13 mouse cellular contexts compared by ENCODE assay signal in genomic region chr1:162243651-162243990, GRCm38 (mm10).
DNase-seq lines count a peak whose midpoint lies in the region; ATAC-seq lines count a peak whose summit lies in the region.
"Had no signal": no experiment of that assay in that cellular context is flagged by ENCODE, and none has a peak within 500 bp of the region (broad histone marks: within the 10 kb centered on the region; RNA-seq: fewer than 3 reads in every experiment).

No protein-coding gene starts in this region.

- ATAC-seq in kidney, embryonic 14.5 days (ENCODE audit: low FRiP score, low TSS enrichment): peak; percentile 79
- no peak for ATAC-seq in neural tube, embryonic 11.5 days (ENCODE audit: insufficient read depth, low FRiP score, low TSS enrichment)
- ATAC-seq in embryonic facial prominence, embryonic 14.5 days (ENCODE audit: low read depth): no peak
- no peak for ATAC-seq in stomach, embryonic 16.5 days (ENCODE audit: insufficient read depth, low FRiP score)
- no peak for ATAC-seq in megakaryocyte, adult 5-6 weeks (ENCODE audit: poor library complexity, severe bottlenecking)
- ATAC-seq: CD4-positive, CD25-positive, alpha-beta regulatory T cell, adult 4 months had no signal

- DNase-seq in kidney, adult 18-20 months: no peak
- peak; percentile 21 for DNase-seq in neural tube, embryonic 11.5 days (ENCODE audit: low spot score)
- DNase-seq in neural tube, embryonic 10.5 days (ENCODE audit: extremely low spot score, low spot score): no peak
- no peak for DNase-seq in embryonic facial prominence, embryonic 14.5 days (ENCODE audit: low spot score)
- DNase-seq in right cerebral cortex, adult 2 months (ENCODE audit: low spot score in 2 of 2): no peak
- DNase-seq: adrenal gland, postnatal 25 days; cerebellum, adult 11 months; liver, embryonic 13.5 days had no signal

- H3K27ac ChIP-seq in kidney, embryonic 14.5 days (ENCODE audit: low read depth, low read length): peak overlapping the region; percentile 39; the same call in 1 of the 2 replicates
- H3K27ac ChIP-seq in neural tube, embryonic 11.5 days (ENCODE audit: low read depth, low read length): 0 out of 2 replicates have a peak overlapping the region, but pooled peaks have one; percentile 20
- H3K27ac ChIP-seq in embryonic facial prominence, embryonic 14.5 days (replicated peaks; ENCODE audit: low read depth, low read length): peak overlapping the region; percentile 69
- H3K27ac ChIP-seq in stomach, embryonic 16.5 days (ENCODE audit: low read length): peak overlapping the region; percentile 21; the same call in 1 of the 2 replicates
- H3K27ac ChIP-seq: liver, embryonic 13.5 days had no signal

- no peak overlapping the region for H3K4me2 ChIP-seq in kidney, embryonic 14.5 days (replicated peaks; ENCODE audit: low read depth, low read length)
- no peak overlapping the region for H3K4me2 ChIP-seq in neural tube, embryonic 11.5 days (ENCODE audit: low read depth)
- no peak overlapping the region for H3K4me2 ChIP-seq in embryonic facial prominence, embryonic 14.5 days (ENCODE audit: low read depth, low read length)
- H3K4me2 ChIP-seq in stomach, embryonic 16.5 days (ENCODE audit: low read depth, low read length): no peak overlapping the region
- H3K4me2 ChIP-seq: liver, embryonic 13.5 days; midbrain, embryonic 12.5 days had no signal

- no peak overlapping the region for H3K9ac ChIP-seq in kidney, embryonic 14.5 days (ENCODE audit: low read depth, low read length)
- H3K9ac ChIP-seq in neural tube, embryonic 11.5 days (ENCODE audit: low read length): no peak overlapping the region
- no peak overlapping the region for H3K9ac ChIP-seq in embryonic facial prominence, embryonic 14.5 days (ENCODE audit: low read depth, low read length)
- no peak overlapping the region for H3K9ac ChIP-seq in stomach, embryonic 16.5 days (ENCODE audit: low read length)
- H3K9ac ChIP-seq: liver, embryonic 13.5 days; midbrain, embryonic 12.5 days had no signal

- H3K9me3 ChIP-seq in kidney, embryonic 14.5 days (ENCODE audit: control insufficient read depth, low read length): no peaks in the 10 kb centered on the region
- no peaks in the 10 kb centered on the region for H3K9me3 ChIP-seq in neural tube, embryonic 11.5 days (ENCODE audit: control insufficient read depth, low read length)
- no peaks in the 10 kb centered on the region for H3K9me3 ChIP-seq in embryonic facial prominence, embryonic 14.5 days (ENCODE audit: control insufficient read depth, low read length)
- no peaks in the 10 kb centered on the region for H3K9me3 ChIP-seq in stomach, embryonic 16.5 days (replicated peaks; ENCODE audit: control insufficient read depth, low read length)
- H3K9me3 ChIP-seq: liver, embryonic 13.5 days; midbrain, embryonic 12.5 days had no signal

- no peaks in the 10 kb centered on the region for H3K27me3 ChIP-seq in kidney, embryonic 14.5 days (ENCODE audit: control insufficient read depth, insufficient read depth, low read length)
- H3K27me3 ChIP-seq in neural tube, embryonic 11.5 days (ENCODE audit: control insufficient read depth, insufficient read depth, low read length): no peaks in the 10 kb centered on the region
- H3K27me3 ChIP-seq in embryonic facial prominence, embryonic 14.5 days (replicated peaks; ENCODE audit: control insufficient read depth, insufficient read depth, low read length): no peaks in the 10 kb centered on the region
- H3K27me3 ChIP-seq in stomach, embryonic 16.5 days (ENCODE audit: control insufficient read depth, insufficient read depth, low read length): no peaks in the 10 kb centered on the region
- H3K27me3 ChIP-seq: liver, embryonic 13.5 days; midbrain, embryonic 12.5 days had no signal

- H3K4me3 ChIP-seq in kidney, embryonic 14.5 days (ENCODE audit: low read length): no peak overlapping the region
- no peak overlapping the region for H3K4me3 ChIP-seq in neural tube, embryonic 11.5 days (ENCODE audit: low read depth, low read length)
- no peak overlapping the region for H3K4me3 ChIP-seq in embryonic facial prominence, embryonic 14.5 days (ENCODE audit: low read depth, low read length)
- H3K4me3 ChIP-seq in stomach, embryonic 16.5 days (replicated peaks; ENCODE audit: low read length): no peak overlapping the region
- H3K4me3 ChIP-seq: liver, embryonic 13.5 days; midbrain, embryonic 12.5 days had no signal

- WGBS in kidney, embryonic 14.5 days: 6% methylated on average over 2 of the region's 2 CpGs
- WGBS in neural tube, embryonic 11.5 days: 44% methylated on average over 2 of the region's 2 CpGs
- WGBS in embryonic facial prominence, embryonic 14.5 days: 44% methylated on average over 2 of the region's 2 CpGs
- 34% methylated on average over 2 of the region's 2 CpGs for WGBS in stomach, embryonic 16.5 days

- H3K4me1 ChIP-seq in kidney, embryonic 14.5 days (ENCODE audit: control insufficient read depth, insufficient read depth, low read length): peaks cover 14% of the 10 kb centered on the region
- H3K4me1 ChIP-seq in neural tube, embryonic 11.5 days (ENCODE audit: control insufficient read depth, insufficient read depth, low read length): peaks cover 3% of the 10 kb centered on the region; the same call in 1 of the 2 replicates
- H3K4me1 ChIP-seq in embryonic facial prominence, embryonic 14.5 days (ENCODE audit: control insufficient read depth, insufficient read depth, low read length): peaks cover 25% of the 10 kb centered on the region
- H3K4me1 ChIP-seq in stomach, embryonic 16.5 days (ENCODE audit: control insufficient read depth, insufficient read depth, low read length): no peaks in the 10 kb centered on the region
- H3K4me1 ChIP-seq: liver, embryonic 13.5 days; midbrain, embryonic 12.5 days had no signal

- H3K36me3 ChIP-seq in kidney, embryonic 14.5 days (ENCODE audit: control insufficient read depth, insufficient read depth, low read length): no peaks in the 10 kb centered on the region
- no peaks in the 10 kb centered on the region for H3K36me3 ChIP-seq in neural tube, embryonic 11.5 days (ENCODE audit: control insufficient read depth, insufficient read depth, low read length)
- no peaks in the 10 kb centered on the region for H3K36me3 ChIP-seq in embryonic facial prominence, embryonic 14.5 days (ENCODE audit: control insufficient read depth, insufficient read depth, low read length)
- no peaks in the 10 kb centered on the region for H3K36me3 ChIP-seq in stomach, embryonic 16.5 days (ENCODE audit: control insufficient read depth, insufficient read depth, low read length)
- H3K36me3 ChIP-seq: liver, embryonic 13.5 days; midbrain, embryonic 12.5 days had no signal
